Mouse (Mus musculus): ENCODE measurements at regions not wholly inside any gene's neighbourhood (a gene's known extent, or its start where the extent isn't known, plus 50 kb on each side); places are given as distances from the start of the nearest gene placed in this dataset.

- in situ Hi-C loops (cut with MboI, MseI) = loop anchor here (5.0 to 25.0 kb wide), 3 partner anchors 807 to 1520 kb away; no protein-coding TSS in a partner anchor
Observed at GRCm38 (mm10) chr3:35482296-35482695, 271.6 kb upstream of the Atp11b start.

GRCm38 (mm10) chr3:35482759-35483158, 271.1 kb upstream of the Atp11b start:
- in situ Hi-C loops (cut with MboI, MseI) = loop anchor here (5.0 to 25.0 kb wide), 3 partner anchors 808 to 1520 kb away; no protein-coding TSS in a partner anchor

GRCm38 (mm10) chr3:35496027-35496824, 257.7 kb upstream of the Atp11b start:
- in situ Hi-C loops (cut with MboI, MseI) = loop anchor here (25.0 kb wide), 1 partner anchor 1534 kb away; no protein-coding TSS in a partner anchor

- in situ Hi-C loops (cut with MboI, MseI) = no loop called here
Observed at GRCm38 (mm10) chr3:35510314-35510713, 243.6 kb upstream of the Atp11b start.

- in situ Hi-C loops (cut with MboI, MseI) = no loop called here
Observed at GRCm38 (mm10) chr3:35516517-35516916, 237.4 kb upstream of the Atp11b start.

GRCm38 (mm10) chr3:35520131-35520530, 233.8 kb upstream of the Atp11b start:
- in situ Hi-C loops (cut with MboI, MseI) = no loop called here

- in situ Hi-C loops (cut with MboI, MseI) = no loop called here
Observed at GRCm38 (mm10) chr3:35547696-35548095, 206.2 kb upstream of the Atp11b start.

- in situ Hi-C loops (cut with MboI, MseI) = no loop called here
Observed at GRCm38 (mm10) chr3:35551791-35552190, 202.1 kb upstream of the Atp11b start.

- in situ Hi-C loops (cut with MboI, MseI) = no loop called here
Observed at GRCm38 (mm10) chr3:35560425-35560824, 193.5 kb upstream of the Atp11b start.

- in situ Hi-C loops (cut with MboI, MseI) = no loop called here
Observed at GRCm38 (mm10) chr3:35574402-35574801, 179.5 kb upstream of the Atp11b start.

Measured in T-helper 1 cell (primary cell).